Mouse (Mus musculus) adrenal gland, postnatal 4 days (tissue): ENCODE measurements around the gene Hspbap1. TPM values are rescaled to one million over a fixed set of nuclear protein-coding genes. Genes with fewer than 3 reads are reported as not detected.

ENCODE experiments used
- DNase-seq, 2 experiments: peaks; one replicate each; pipeline ENCODE4 v3.0.0; 2021 to 2022; ENCODE audit warnings: low spot score in 2 of 2, mixed read lengths in 2 of 2
- long read RNA-seq, 2 experiments: library from polyadenylated mRNA; stranded (forward); transcript quantifications; one replicate each; pipeline ENCODE4 v2.0.0; 2021
- total RNA-seq, 2 experiments: library from RNA; stranded (reverse); gene quantifications; 2 replicates each; pipeline ENCODE4 v1.2.3; 2021

Gene Hspbap1
- 1 to 10 TPM; 5.4 to 5.6 TPM for total RNA-seq
- long read RNA-seq, experiment 1, full-length matches to known transcripts = 4 of 6 reads
- long read RNA-seq, experiment 1, partial matches to known transcripts = 1 of 6 reads
- long read RNA-seq, experiment 1, other reads (novel, unspliced or antisense) = 1 of 6 reads
- long read RNA-seq, experiment 2, partial matches to known transcripts = 1 of 7 reads
- long read RNA-seq, experiment 2, other reads (novel, unspliced or antisense) = 3 of 7 reads

- DNase-seq = peak; percentile 76 to 81
Observed at GRCm38 (mm10) chr16:35769878-35770657, at the start of gene Hspbap1. Hspbap1 (plus strand) TSS chr16:35770375.

GRCm38 (mm10) chr16:35724561-35724960 lies 45.6 kb upstream of the Hspbap1 start:
- no peak for DNase-seq

DNA sequence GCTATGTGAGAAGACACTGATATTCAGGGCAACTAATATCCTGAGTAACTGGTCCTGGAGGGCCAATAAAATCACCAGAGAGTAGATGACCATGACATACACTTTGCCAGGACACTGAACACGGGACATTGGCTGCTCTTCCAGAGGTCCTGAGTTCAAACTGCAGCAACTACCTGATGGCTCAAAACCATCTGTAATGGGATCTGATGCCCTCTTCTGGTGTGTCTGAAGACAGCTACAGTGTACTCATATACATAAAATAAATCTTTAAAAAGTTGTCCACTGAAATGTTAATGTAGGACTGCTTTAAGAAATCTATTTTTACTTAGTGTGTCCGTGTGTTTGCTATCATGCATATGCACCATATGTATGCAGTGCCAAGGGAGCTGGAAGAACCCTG lies 43.6 kb upstream of the Hspbap1 start:
- DNase-seq = no peak

DNA sequence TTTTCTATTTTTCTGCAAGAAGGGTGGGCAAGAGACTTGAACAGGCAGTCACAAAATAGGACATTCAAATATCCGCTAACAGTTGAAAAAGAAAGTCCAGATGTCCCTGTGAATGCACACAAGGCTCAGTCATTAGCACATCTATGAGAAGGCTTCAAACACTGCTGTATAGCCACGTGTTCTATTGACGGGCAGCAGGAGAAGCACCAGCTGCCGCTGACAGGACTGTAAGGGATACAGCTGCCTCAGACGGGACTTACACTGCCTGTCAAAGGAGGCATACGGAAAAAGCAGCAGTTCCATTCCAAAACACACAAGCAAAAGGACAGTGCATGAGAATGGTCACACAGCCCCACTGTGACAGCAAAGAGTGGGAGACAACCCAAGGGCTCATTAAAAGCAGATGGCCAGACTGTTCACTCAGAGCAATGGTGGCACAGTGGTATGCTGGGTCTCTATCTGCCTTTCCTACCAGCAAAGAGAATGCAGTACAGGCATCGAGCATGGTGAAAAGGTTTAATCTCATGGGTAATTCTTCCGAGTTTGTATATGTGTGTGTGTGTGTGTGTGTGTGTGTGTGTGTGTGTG lies 40.9 kb upstream of the Hspbap1 start:
- DNase-seq = no peak

- DNase-seq = no peak
Observed at GRCm38 (mm10) chr16:35732096-35732495, 38.1 kb upstream of the Hspbap1 start.

- peak; percentile 41 to 42 for DNase-seq
Observed at GRCm38 (mm10) chr16:35734038-35734437, 36.1 kb upstream of the Hspbap1 start.

DNA sequence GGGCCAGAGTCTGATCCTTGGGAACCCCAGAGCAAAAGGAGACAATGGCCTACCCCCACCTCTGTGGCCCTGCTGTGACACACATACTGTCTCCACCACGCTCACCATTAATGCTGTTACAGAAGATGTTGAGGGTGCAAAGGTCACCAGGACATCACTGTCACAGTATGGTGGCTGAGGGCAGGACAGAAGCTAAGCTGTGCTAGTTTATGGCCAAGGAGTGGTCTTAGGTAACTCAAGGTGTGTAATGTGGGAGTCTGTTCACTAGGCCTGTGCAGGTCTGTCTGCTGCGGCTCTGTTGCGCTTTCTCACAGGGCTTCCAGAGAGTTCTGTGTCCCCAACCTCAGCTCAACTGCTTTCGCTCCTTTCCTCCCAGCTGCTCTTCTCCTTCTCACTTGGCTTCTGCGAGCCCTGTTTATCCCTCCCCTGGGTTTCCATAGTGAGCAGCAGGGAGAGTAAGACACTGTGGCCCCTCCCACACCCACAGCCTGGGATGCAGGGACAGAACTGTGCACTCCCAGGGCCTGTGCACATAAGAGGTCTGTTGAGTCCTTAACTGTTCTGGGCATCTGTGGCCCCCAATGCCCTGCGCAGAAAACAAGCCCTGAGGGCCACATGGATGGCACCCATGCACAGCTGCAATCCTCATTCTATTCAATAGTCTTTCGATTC lies 31.9 kb upstream of the Hspbap1 start:
- no peak for DNase-seq

GRCm38 (mm10) chr16:35739548-35739947 lies 30.6 kb upstream of the Hspbap1 start:
- DNase-seq = no peak

GRCm38 (mm10) chr16:35740357-35740756 lies 29.8 kb upstream of the Hspbap1 start:
- DNase-seq = no peak

DNA sequence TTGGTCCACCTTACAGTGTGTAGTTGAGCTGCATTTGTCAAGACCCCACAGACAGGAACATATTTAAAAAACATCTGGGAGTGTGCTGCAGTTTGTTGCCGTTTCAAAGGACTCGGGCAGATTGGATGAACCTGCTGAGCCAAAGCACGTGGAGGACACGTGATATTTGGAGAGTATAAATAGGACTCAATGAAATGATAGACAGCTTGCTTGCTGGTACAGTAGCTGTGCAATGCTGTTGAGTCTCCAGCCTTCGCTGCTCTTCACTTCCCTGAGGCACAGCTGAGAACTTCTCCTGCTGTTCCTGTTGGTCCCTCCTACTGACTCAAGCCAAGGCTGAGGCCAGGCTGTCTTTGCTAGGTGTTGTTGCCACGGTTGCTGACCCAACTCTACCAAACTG lies 29.2 kb upstream of the Hspbap1 start:
- no peak for DNase-seq

- DNase-seq = no peak
Observed at GRCm38 (mm10) chr16:35741621-35742020, 28.6 kb upstream of the Hspbap1 start.

- no peak for DNase-seq
Observed at GRCm38 (mm10) chr16:35742251-35742937, 27.8 kb upstream of the Hspbap1 start.

- no peak for DNase-seq
Observed at GRCm38 (mm10) chr16:35747417-35748236, 22.5 kb upstream of the Hspbap1 start.

DNA sequence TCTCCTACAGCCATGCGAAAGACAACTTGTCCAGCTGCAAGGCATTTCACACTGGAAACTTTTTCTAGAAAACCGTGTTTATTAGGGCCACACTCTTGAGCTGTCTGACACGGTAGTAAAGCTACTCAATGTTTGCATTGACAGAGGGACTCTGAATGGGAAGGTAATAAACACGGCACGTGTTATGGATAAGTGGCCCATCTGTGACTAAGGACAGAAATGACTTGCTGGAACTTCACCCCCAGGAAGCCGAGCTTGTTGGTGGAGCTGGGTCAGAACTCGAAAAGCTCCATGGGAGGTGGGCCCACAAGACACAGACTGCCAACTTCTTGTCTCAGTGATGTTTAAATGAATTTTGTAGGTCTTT lies 22.0 kb upstream of the Hspbap1 start:
- no peak for DNase-seq

- DNase-seq = no peak
Observed at GRCm38 (mm10) chr16:35749385-35749784, 20.8 kb upstream of the Hspbap1 start.

GRCm38 (mm10) chr16:35751841-35752240 lies 18.3 kb upstream of the Hspbap1 start:
- no peak for DNase-seq

GRCm38 (mm10) chr16:35753926-35754325 lies 16.2 kb upstream of the Hspbap1 start:
- no peak for DNase-seq

GRCm38 (mm10) chr16:35755502-35756334 lies 14.5 kb upstream of the Hspbap1 start:
- no peak for DNase-seq

DNA sequence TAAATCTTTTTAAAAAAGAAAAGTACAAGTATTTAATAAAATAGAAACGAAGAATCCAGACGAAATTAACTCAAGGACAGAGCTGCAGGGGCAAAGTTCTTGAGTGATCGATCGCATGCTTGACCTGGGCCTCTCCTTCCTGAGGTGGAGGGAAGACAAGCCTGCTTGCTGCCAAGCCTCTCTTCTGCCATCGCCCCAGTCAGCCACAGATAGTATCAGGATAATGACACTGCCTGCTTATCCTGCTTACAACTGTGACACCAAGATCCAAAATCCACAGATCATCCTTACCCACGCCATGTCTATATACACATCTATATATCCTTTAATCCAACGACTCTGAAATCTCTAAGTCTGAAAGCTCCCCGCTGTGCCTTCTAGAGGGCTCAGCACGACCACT lies 13.5 kb upstream of the Hspbap1 start:
- DNase-seq = no peak

- DNase-seq = no peak
Observed at GRCm38 (mm10) chr16:35759401-35759800, 10.8 kb upstream of the Hspbap1 start.
